Mouse (Mus musculus): ENCODE data around the gene Tmem30a.

DNA sequence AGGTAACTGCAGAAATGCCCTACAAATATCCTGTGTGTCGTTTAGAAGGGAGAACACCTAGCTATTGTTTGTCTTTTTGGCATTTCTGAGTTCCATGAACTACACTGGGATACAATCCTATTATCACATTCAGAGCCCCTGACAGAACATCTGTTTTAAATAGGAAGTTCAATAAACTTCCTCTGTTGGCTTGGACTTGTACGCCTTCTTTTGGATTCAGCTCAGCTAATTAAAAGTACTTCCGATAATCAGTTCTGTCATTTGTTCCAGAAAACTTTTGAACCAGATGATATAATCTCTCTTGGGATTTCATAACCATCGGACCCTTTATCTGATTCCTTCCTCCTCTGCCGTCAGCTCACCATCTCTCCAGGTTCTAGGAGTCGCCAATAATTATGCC lies 16.1 kb upstream of the Tmem30a start:
- TF ChIP-seq CTCF (IDR thresholded peaks at IDR 0.05; ENCODE audit: extremely low read depth, insufficient read depth, insufficient read length, insufficient replicate concordance) (no peak), POLR2A (IDR thresholded peaks at IDR 0.05; ENCODE audit: low read depth, low read length) (no peak)

Measured in spleen, adult 2 months (tissue).